Mouse (Mus musculus): ENCODE results near the gene Slc22a14.

- no peak for TF ChIP-seq CTCF (IDR thresholded peaks at IDR 0.05; ENCODE audit: control insufficient read depth, insufficient read depth, insufficient replicate concordance, low read depth, low read length)
- TF ChIP-seq POLR2A (IDR thresholded peaks at IDR 0.05; ENCODE audit: control insufficient read depth, low read depth, low read length) = no peak
These were observed 87.3 kb downstream of the Slc22a14 start for GRCm38 (mm10) chr9:119278031-119278430.
